Mouse (Mus musculus) megakaryocyte, embryonic 14.5 days (primary cell): ENCODE results near the gene Npff. TPM values are rescaled to one million over a fixed set of nuclear protein-coding genes. Genes with fewer than 3 reads are reported as not detected.

Experiments
- H3K27me3 ChIP-seq: replicated peaks from 2 replicates; pipeline ENCODE3; 2012; ENCODE audit warnings: inconsistent platforms
- H3K36me3 ChIP-seq: replicated peaks from 2 replicates; pipeline ENCODE3; 2012; ENCODE audit warnings: low read length, inconsistent platforms, mixed read lengths
- H3K4me1 ChIP-seq: 2 replicates; pipeline ENCODE4 v1.6.1; 2012; ENCODE audit warnings: inconsistent platforms
- H3K4me3 ChIP-seq: replicated peaks from 2 replicates; pipeline ENCODE3; 2012; ENCODE audit warnings: moderate library complexity, mild to moderate bottlenecking, inconsistent platforms
- H3K9me3 ChIP-seq: 2 replicates; pipeline ENCODE4 v1.6.1; 2012; ENCODE audit warnings: inconsistent platforms
- FLI1 ChIP-seq: IDR thresholded peaks from 2 replicates; pipeline ENCODE4 v1.6.1; 2012; ENCODE audit warnings: low read length, inconsistent platforms, mixed read lengths
- GATA1 ChIP-seq: IDR thresholded peaks from 3 replicates; pipeline ENCODE4 v1.6.1; 2012; ENCODE audit warnings: mixed read lengths, low read length, inconsistent platforms, borderline replicate concordance
- polyA plus RNA-seq: library from polyadenylated mRNA; stranded (reverse); fragments of >175 nt; gene quantifications from 2 replicates; pipeline ENCODE4 v1.2.3, GENCODE M21; 2012; ENCODE audit warnings: low replicate concordance; ENCODE audit not compliant: insufficient read depth

Npff gene
- polyA plus RNA-seq, 1 experiment = 4.0 TPM

DNA sequence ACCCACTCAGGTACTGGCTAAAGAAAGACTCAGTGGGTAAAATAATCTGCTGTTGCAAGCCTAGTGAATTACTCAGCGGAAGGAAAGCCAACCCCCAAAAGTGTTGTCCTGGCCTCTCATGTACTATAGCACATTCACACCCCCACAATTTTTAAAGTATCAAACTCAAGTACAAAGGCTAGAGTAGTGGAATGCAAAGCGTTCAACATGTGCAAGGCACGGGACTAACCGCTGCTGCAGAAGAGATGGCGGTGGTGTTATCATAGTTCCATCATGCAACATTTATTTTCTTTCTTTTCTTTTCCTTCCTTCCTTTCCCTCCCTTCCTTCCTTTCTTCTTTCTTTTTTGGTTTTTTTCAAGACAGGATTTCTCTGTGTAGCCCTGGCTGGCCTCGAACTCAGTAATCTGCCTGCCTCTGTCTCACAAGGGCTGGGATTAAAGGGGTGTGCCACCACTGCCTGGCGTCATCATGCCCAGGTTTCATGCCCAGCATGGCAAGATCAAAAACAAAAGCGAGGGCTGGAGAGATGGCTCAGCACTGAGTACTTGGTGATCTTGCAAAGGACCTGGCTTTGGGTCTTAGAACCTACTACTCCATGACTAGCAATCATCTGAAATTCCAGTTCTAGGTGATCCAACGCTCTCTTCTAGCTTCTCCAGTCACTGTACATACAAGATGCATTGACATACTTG lies 18.8 kb downstream of the Npff start:
- no peak for TF ChIP-seq FLI1
- no peak for TF ChIP-seq GATA1
- Histone ChIP-seq H3K9me3 (no peaks in the 10 kb centered on the region), H3K4me1 (peaks cover 37% of the 10 kb centered on the region), H3K36me3 (peaks cover 59% of the 10 kb centered on the region), H3K4me3 (no peak overlapping the region), H3K27me3 (no peaks in the 10 kb centered on the region)

DNA sequence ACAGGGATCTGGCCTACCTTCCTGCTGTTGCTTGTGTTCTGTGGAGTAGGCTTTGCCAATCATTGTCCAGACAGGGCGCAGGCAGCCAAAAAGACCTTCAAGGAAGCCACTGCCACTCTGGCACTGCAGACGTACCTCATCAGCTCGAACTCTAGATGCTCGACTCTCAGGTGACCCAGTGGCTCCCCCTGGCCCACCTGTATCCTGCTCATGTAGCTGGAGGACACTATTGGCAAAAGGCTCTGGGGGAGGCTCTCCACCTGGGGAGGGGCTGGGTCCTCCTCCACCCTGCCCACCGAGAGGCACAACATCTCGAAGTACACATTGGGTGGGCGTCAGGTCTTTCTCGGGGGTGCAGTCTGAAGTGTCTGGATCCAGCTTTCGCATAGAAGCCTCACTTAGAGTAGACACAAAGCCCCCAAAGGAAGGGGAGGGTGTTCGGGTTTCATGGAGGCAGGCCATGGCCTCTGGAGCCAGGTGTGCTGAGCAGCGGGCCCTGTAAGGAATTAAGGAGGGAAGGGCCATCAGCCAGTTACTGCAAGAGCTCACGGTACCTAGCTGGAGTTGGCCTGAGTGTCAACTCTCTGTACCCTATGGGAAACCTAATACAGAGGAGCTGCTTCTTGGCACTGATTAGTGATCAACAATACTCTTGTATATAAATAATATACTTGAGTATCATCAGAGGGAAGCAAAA lies 19.5 kb downstream of the Npff start:
- Histone ChIP-seq H3K9me3 (no peaks in the 10 kb centered on the region), H3K36me3 (peaks cover 66% of the 10 kb centered on the region), H3K4me1 (peaks cover 32% of the 10 kb centered on the region), H3K4me3 (no peak overlapping the region), H3K27me3 (no peaks in the 10 kb centered on the region)
- TF ChIP-seq FLI1 = no peak
- TF ChIP-seq GATA1 = no peak

DNA sequence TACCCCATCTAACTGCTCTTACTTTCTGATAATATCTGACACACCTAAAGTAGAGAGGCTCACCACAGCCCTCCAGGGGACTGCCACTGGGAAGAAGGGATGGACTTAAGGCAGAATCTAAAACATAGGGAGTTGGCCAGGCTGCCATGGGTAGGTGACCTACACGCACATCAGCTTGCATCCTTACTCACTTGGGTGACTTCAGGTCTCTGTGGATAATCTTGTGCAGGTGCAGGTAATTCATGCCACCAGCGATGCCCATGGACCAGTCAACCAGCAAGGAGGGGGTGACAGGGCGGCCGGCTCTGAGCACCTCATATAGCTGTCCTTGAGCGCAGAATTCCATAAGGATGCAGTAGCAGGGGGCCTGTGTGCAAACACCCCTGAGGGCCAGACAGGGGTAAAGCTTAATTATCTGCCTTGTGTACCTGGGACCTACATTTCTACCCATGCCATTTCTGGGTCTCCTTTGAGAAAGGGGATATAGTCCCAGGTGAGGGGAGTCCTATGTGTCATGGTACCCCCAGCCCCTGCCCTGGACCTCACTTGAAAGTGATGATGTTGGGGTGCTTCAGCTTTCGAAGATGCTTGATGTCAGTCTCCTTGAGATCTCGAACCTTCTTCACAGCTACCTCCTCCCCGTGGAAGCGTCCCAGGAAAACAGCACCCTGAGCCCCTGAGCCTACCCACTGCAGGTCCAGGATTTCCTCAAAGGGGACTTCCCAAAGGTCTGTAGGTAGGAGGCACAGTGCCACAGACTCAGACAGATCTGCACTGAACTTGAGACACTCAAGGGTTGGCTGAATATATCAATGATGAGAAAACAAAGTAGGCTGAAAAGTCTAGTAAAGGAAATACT lies 20.6 kb downstream of the Npff start:
- H3K9me3 ChIP-seq = no peaks in the 10 kb centered on the region
- no peaks in the 10 kb centered on the region for H3K27me3 ChIP-seq
- H3K4me1 ChIP-seq = peaks cover 22% of the 10 kb centered on the region
- TF ChIP-seq GATA1 (no peak), FLI1 (no peak)
- H3K36me3 ChIP-seq = peaks cover 76% of the 10 kb centered on the region
- H3K4me3 ChIP-seq = no peak overlapping the region

DNA sequence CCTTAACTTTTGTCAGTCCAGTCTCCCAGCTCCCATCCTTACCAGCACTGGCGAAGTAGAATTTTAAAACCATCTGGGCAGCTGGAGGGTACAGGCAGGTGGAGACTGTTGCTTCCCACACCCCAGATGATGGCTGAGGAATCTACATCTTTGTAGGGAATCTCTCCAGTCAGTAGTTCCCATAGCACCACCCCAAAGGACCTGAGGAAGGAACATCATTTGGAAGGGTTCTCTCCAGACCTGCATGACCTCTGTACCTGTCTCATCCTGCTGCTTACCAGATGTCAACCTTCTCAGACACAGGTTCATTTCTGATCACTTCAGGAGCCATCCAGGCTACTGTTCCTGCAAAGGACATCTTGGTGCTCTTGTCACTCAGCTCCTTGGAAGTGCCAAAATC lies 21.3 kb downstream of the Npff start, which contains the start of gene Gm10337:
Gm10337 (plus strand) TSS at position 276 of the 400 bp plus-strand sequence.
- Histone ChIP-seq H3K9me3 (no peaks in the 10 kb centered on the region), H3K4me1 (peaks cover 21% of the 10 kb centered on the region), H3K27me3 (no peaks in the 10 kb centered on the region), H3K4me3 (no peak within 1 kb of the TSS), H3K36me3 (peaks cover 82% of the 10 kb centered on the region)
- TF ChIP-seq FLI1 (no peak), GATA1 (no peak)

DNA sequence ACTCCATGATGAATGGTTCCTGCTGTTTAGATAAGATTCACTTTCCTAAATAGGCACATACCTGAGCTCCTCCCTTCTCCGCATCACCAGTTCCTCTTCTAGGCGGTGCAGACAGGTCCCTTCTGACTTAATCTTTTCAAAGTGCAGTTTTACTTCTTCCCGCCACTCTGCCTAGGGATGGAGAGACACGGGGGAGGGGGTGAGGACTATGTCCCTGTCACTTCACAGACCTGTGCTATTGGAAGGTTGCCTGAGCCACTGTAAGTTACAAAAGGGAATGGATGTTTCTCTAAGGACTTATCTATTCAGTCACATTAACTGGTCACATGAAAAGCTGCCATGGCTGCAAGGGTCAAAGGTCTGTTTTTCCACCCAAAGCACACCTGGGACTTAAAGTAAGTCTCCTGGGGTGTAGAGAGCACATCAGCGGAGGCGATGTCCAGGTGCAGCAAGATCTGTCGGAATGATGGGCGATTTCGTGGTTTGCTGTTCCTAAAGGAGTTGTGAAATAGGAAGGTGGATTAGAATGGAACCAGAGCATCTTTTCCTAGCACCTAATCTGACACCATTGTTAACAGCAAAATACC lies 22.4 kb downstream of the Npff start:
- Histone ChIP-seq H3K27me3 (no peaks in the 10 kb centered on the region), H3K36me3 (peaks cover 91% of the 10 kb centered on the region), H3K4me1 (peaks cover 17% of the 10 kb centered on the region), H3K9me3 (no peaks in the 10 kb centered on the region), H3K4me3 (no peak overlapping the region)
- no peak for TF ChIP-seq GATA1
- no peak for TF ChIP-seq FLI1

DNA sequence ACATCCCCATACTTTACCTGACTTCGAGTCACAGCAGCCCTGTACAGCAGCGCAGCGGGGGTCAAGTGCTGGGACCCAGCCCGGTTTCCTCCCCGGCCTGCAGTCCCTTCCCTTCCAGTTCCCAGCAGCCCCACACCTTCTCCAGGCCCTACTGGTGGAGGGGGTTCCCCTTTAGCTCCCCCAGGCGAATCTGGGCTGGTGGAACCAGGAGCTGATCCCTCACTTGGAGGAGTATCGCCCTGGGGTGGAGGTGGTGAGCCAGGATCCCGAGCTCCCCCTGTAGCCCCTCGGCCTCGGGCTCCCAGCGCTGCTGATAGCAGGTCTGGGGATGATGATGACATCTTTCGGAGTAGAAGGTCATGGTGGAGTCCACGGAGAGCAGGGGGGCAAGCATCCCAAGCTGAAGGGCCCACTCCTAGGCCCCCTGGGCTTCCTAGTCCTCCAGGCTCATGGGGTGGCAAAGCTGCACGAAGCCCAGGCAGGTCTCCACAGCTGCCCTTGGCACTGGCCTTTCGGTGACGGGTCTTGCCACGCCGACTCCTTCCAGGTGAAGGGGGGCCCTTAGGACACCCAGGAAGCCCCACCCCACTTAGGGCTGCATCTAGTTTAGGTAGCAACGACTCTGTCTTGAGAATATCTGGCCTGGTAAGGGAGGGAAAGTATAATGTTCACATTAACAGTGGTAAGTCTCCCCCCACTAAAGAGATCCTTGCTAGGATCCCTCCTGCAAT lies 23.5 kb downstream of the Npff start:
- no peaks in the 10 kb centered on the region for H3K27me3 ChIP-seq
- no peaks in the 10 kb centered on the region for H3K9me3 ChIP-seq
- TF ChIP-seq GATA1 (no peak), FLI1 (no peak)
- H3K4me1 ChIP-seq = peaks cover 16% of the 10 kb centered on the region
- no peak overlapping the region for H3K4me3 ChIP-seq
- H3K36me3 ChIP-seq = peaks cover 97% of the 10 kb centered on the region

DNA sequence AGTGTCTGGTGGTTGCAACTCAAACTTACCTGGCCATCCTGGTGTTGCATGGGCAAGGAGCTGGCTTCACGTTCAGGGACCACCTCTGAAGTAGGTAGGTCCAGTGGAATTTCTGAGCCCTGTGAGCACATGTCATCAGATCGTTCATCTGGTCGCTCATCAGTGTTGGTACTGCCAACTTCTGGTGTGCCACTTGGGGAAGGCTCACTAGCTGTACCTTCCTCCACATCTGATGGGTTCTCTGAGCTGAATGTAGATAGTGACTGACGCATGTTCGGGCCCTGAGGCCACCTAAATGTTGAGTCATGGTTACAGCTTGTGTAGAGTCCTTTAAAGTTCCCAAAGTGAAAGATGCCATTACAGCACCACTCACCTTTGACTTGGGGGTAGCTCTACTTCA lies 24.3 kb downstream of the Npff start:
- Histone ChIP-seq H3K9me3 (no peaks in the 10 kb centered on the region), H3K36me3 (peaks cover 96% of the 10 kb centered on the region), H3K4me3 (no peak overlapping the region), H3K27me3 (no peaks in the 10 kb centered on the region), H3K4me1 (peaks cover 9% of the 10 kb centered on the region)
- TF ChIP-seq FLI1 (no peak), GATA1 (no peak)

DNA sequence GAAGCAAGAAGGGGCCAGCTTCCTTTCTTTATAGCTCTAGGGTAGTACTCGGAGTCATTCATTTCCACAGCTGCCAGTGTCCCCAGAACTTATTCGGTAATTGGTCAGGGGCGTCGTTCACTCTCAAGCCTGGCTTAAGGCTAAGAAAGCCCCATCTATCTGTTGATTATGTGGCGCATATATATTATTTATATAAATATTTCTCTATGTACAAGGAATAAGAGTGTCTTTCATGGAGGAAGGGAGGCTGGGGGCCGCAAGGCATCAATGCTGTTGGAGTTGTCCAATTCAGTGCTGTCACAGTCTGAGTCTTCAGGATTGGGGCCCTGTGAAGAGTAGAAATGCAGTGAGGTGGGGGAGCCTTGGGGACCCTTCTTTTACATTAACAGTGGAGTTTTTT lies 24.9 kb downstream of the Npff start:
- H3K36me3 ChIP-seq = peaks cover 96% of the 10 kb centered on the region
- H3K4me3 ChIP-seq = no peak overlapping the region
- TF ChIP-seq GATA1 (no peak), FLI1 (no peak)
- H3K27me3 ChIP-seq = no peaks in the 10 kb centered on the region
- no peaks in the 10 kb centered on the region for H3K9me3 ChIP-seq
- peaks cover 3% of the 10 kb centered on the region for H3K4me1 ChIP-seq

DNA sequence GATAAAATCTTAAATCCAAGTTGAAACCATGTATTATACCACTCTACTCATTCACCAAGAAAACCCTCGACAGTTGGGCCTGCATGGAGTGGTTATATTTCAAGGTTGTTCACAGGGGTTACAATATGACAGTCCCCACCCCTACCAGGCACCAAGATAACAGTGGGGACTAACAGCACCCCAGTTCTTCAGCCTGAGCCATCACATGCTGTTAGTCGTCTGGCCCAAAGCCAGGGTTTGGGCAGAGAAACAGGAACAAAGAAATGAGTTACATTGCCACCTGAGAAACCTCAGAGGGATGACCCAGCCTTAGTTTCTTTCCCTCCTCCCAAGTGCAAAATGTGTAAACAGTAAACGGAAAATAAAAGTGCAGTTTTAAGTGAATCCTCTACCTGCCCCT lies 25.4 kb downstream of the Npff start:
- TF ChIP-seq GATA1 (no peak), FLI1 (no peak)
- Histone ChIP-seq H3K4me1 (0 out of 2 replicates have a peak, but pooled peaks cover 3% of the 10 kb centered on the region), H3K36me3 (peaks cover 97% of the 10 kb centered on the region), H3K9me3 (no peaks in the 10 kb centered on the region), H3K27me3 (no peaks in the 10 kb centered on the region), H3K4me3 (no peak overlapping the region)
